Mouse (Mus musculus) lung, postnatal 0 days (tissue): ENCODE results near the gene 1700037H04Rik.

Experiments used
- CTCF ChIP-seq: IDR thresholded peaks from 2 replicates; pipeline ENCODE4 v1.5.1; 2016; ENCODE audit warnings: antibody characterized with exemption, mild to moderate bottlenecking
- EP300 ChIP-seq: IDR thresholded peaks from 2 replicates; pipeline ENCODE4 v1.6.1; 2016; ENCODE audit warnings: antibody characterized with exemption, mild to moderate bottlenecking, control low read depth

- TF ChIP-seq CTCF = no peak
- no peak for TF ChIP-seq EP300
Observed at GRCm38 (mm10) chr2:131141336-131141986, 18.4 kb downstream of the 1700037H04Rik start.
